Mouse (Mus musculus) small intestine, adult 2 months (tissue): ENCODE measurements around the gene Gm20388.

Experiments used
- CTCF ChIP-seq: fragments of 200-500 bp; IDR thresholded peaks from 2 replicates; pipeline ENCODE4 v1.5.1; 2012; ENCODE audit warnings: low read depth, mild to moderate bottlenecking, control low read depth, inconsistent platforms, low read length, moderate library complexity, mixed read lengths; ENCODE audit not compliant: insufficient replicate concordance, insufficient read length; ENCODE audit errors: extremely low read depth
- POLR2A ChIP-seq: fragments of 200-500 bp; IDR thresholded peaks from 2 replicates; pipeline ENCODE4 v1.6.1; 2012; ENCODE audit warnings: low read depth, mild to moderate bottlenecking, control low read depth, inconsistent platforms, low read length, moderate library complexity

- no peak for TF ChIP-seq POLR2A
- TF ChIP-seq CTCF: no peak
Observed at GRCm38 (mm10) chr8:123675611-123676010, 3765.0 kb downstream of the Gm20388 start.
